Mouse (Mus musculus): ENCODE measurements around the gene Hand1. TPM values are rescaled to one million over a fixed set of nuclear protein-coding genes. Genes with fewer than 3 reads are reported as not detected.
"Not testable (repeated sequence)": the region's sequence is repeated elsewhere in the genome, so short reads cannot be mapped to it uniquely, and the experiment has no call there.

Hand1 gene
- not detected for total RNA-seq (2021)

DNA sequence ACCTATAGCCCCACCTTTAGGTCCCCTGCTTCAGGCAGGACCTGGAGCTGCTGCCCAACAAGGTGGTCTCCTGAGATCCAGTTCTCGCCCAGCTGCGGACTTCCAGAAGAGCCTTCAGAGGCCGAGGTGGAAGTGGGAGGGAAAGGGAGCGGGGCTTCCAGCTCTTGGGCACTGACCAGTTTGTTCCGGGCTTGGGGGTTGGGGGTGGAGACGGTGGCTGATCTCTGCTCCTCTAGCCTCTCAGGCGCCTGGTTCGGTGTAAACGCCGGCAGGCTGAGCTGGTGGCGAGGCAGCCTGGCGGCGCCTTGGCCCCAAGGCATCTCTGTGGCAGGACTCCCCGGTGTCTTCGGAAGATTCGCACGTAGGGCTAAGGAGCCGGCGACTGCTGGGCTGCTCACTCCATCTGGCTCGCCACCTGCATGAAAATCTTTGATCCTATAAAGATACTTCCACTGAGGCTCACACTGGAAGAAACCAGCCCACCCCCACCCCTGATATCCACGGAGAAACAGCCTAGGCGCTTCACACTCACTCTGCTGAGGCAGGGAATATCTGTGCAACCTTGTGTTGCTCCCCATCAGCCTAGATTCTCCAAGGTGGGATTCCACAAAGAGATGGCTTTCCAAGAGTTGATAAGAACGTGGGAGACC lies at the start of gene Hand1:
Gene Hand1, minus strand, starts transcription at position 267 of the 650 bp plus-strand sequence.
- intact Hi-C loops (cut with DNase I): no loop called here
- no peak for DNase-seq (ENCODE audit: low spot score in 2 of 2)

DNA sequence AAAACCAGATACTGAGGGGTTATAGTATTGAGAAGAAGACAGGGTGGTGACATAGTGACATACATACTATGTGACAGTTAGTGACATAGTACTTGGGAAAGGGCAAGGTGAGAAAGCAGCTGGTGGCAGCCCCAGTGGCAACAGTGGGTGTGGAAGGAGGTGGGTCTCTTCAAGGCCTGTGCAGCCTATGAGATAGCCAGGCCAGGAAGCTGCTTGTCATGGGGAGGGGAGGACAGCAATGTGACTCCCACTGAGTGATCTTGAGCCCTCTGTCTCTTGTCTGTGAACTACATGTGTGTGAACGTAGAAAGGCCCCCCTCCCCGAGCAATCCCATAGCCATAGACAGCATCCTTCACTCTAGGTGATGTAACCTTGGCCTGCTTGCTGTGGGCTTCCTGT lies 43.5 kb upstream of the Hand1 start:
- no peak for DNase-seq (ENCODE audit: low spot score in 2 of 2)
- intact Hi-C loops (cut with DNase I): no loop called here

DNA sequence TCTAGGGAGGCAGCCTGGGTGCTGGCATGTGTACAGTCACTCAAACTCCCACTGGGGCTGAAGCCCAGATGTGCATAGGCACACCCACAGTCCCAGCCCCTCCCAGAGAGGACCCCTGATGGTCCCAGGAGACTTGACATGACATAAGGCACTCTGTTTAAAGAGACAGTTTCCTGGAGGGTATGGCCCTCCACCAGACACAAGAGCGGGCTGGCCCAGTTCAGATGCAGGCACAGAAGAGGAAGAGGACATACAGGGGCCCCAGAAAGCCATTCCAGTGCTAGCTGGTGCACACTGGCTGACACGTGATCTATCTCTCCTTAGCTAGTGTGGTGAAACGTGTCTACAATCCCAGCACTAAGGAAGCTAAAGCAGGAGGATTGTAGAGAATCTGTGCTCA lies 40.4 kb upstream of the Hand1 start:
- no peak for DNase-seq (ENCODE audit: low spot score in 2 of 2)
- intact Hi-C loops (cut with DNase I): no loop called here

DNA sequence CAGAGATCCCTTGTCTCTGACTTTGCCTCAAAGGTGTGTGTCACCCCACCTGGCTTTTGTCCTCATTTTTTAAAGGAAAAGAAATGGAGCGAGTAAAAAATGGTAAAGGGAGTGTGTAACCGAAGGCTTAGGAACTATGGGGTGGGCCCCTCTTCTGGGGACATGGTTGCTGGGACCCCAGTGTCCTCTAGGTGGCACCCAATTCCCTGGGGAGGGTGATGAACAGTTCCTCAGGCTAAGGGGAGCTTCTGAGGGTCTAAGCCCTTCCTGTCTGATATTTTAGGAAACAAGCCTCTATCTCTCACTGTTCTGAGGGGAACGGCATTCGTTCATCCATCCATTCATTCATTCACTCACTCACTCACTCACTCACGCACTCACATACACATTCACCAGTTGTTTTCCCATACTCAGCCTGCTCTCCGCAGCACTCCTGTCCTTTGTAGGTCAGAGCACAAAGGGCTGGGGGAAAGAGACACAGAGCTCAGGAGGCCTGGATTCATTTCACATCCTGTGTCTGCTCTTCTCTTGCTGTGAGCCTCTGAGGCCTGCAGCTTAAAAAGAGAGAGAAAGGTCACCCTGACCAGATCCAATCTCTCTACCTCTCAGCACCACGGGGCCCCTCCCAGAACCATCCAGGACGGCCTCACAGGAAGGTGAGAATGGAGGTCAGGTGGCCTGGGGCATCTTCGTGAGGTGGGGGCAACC lies 36.3 kb upstream of the Hand1 start:
- no peak for DNase-seq (ENCODE audit: low spot score in 2 of 2)
- intact Hi-C loops (cut with DNase I): loop anchor here (5.0 kb wide), 1 partner anchor 63 kb away; no protein-coding TSS in a partner anchor

DNA sequence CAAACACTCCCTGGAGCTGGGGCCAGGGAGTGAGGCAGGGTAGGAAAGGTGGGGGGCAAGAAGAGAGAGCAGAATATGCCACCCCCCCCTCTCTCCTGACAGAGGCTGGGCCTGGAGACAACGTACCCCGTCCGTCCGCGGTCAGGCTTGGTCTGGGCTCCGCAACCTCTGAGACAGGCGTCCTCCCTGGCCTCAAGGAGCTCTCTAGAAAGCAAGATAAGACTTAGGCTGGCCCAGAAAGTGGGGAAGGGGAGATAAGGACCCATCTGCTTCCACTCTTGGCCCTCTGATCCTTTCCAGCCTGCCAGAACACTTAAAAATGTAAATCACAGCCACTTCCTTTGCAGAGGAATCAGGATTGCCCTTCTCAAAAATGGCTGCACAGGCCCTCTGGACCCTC lies 33.8 kb upstream of the Hand1 start:
- intact Hi-C loops (cut with DNase I): loop anchor here (5.0 kb wide), 1 partner anchor 66 kb away; no protein-coding TSS in a partner anchor
- no peak for DNase-seq (ENCODE audit: low spot score in 2 of 2)

DNA sequence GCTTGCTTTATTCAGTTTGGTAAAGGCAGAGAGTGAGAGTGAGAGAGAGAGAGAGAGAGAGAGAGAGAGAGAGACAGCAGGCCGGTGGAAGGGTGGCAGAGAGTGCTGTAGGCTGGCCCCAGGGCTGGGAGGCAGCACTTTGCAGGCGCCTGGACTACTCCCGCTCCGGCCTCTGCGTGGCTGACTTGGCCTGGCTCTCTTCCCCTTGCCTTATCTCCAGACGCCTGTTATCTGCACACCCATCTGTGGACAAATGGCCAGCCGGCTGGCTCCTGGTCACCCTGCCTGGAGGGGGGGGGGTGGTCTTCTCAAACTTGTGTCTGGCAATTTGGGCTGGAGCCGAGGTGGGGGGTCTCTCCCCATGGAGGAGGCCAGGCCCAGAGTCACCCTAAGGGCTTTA lies 32.0 kb upstream of the Hand1 start:
- no peak for DNase-seq (ENCODE audit: low spot score in 2 of 2)
- intact Hi-C loops (cut with DNase I): no loop called here

DNA sequence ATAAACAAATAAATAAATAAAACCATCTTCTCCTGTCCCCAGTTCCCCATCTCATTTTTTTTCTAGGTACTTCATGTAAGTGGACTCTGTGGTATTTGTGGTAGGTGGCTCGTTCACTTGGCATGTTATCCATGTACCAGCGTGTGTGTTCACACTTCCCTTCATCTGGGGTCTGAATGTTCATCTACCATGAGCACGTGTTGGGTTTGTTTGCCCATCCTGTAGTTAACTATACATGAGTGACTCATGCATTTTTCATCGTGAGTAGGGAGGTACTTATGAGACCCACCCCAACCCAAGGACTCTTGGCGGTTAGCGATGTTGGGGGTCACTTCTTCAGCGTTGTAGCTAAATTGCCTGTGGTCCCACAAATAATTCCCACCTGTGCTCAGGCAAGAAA lies 29.5 kb upstream of the Hand1 start:
- no peak for DNase-seq (ENCODE audit: low spot score in 2 of 2)
- intact Hi-C loops (cut with DNase I): no loop called here

DNA sequence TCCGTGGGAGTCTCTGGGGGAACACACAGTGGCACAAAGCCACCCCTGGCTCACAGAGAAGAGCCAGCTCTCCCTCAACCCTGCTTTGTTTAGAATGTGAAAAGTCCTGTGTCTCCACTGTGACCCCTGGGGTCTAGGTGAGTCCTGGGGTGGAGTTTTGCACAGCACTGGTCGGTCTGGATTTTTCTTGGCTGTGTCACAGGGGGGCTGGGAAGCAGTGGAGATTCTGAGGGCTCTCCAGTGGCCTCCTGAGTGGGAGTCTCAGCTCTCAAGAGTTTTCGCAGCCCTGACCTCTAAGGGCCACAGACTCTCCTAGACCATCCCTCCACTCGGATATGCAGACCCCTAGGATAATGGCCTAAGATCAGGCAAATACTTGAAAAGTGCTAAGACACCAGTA lies 25.1 kb upstream of the Hand1 start:
- intact Hi-C loops (cut with DNase I): no loop called here
- no peak for DNase-seq (ENCODE audit: low spot score in 2 of 2)

DNA sequence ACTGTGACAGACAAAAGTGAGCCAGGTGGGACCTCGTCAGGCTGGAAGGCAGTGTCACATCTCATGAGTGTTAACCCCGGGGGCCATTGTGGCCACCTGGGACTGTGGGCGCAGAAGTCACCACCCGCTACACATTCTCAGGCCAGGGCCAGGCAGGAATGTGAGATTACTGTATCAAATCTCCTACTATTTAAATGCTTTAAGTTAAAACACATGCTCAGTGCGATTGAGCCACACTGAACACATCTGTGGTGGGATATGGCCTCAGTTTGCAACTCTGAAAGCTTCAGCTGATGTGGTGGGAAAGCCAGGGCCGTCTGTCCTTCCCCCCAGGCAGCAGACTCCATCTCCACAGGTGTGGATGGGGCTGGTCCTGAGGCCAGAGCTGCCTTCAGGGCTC lies 21.0 kb upstream of the Hand1 start:
- intact Hi-C loops (cut with DNase I): no loop called here
- no peak for DNase-seq (ENCODE audit: low spot score in 2 of 2)

DNA sequence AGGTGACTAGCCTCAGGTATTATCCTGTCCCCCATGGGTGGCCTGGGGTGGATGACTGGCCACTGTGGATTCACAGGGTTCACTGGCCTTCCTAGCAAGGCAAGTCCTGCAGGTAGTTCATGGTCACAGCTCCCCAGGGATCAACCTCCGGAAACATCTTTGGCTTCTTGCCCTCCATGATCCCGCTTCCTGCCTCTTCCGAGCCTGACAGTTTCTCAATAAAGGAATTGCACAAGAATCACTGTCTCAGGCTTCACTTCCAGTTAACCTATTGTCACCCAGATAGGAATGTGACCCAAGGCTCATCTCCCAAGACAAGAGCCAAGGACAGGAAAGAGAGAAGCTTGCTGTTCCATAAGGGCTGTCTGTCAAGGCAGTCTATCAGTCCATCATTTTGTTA lies 18.3 kb upstream of the Hand1 start:
- intact Hi-C loops (cut with DNase I): no loop called here
- no peak for DNase-seq (ENCODE audit: low spot score in 2 of 2)

DNA sequence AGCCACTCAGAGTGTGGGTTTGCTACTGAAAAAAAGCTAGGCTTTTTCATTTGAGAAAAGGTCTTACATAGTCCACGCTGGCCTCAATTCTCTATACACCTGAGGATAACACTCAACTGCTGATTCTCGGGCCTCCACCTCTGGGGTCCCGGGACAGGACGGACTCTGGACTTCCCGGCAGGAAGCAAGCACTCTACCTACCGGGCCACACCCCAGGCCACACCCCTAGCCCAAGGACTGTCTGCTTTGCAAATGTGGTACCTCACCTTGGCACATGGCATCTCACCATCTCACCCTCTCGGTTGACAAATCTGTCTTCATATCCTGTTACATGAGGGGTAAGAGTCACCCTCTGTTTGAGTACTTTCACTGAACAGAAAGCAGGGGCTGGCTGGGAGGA lies 17.7 kb upstream of the Hand1 start:
- intact Hi-C loops (cut with DNase I): no loop called here
- no peak for DNase-seq (ENCODE audit: low spot score in 2 of 2)

DNA sequence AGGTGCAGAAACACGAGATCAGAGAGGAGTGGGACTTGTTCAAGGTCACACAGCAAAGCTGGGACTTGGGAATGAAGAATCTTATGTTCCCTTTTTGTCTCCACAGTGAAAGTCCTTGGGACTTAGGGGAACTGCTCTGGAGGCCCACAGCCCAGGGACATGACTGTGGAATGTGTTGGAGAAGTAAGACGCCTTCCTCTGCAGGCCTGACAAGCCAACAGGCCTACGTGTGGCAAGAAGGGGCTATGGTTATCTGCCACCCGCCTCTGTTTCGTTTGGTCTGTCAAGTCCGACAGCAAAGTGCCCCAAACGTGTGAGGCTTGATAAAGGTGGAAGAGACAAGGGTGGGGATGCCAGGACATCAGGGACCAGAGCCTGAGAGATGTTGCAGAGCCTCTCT lies 14.8 kb upstream of the Hand1 start:
- no peak for DNase-seq (ENCODE audit: low spot score in 2 of 2)
- intact Hi-C loops (cut with DNase I): no loop called here

DNA sequence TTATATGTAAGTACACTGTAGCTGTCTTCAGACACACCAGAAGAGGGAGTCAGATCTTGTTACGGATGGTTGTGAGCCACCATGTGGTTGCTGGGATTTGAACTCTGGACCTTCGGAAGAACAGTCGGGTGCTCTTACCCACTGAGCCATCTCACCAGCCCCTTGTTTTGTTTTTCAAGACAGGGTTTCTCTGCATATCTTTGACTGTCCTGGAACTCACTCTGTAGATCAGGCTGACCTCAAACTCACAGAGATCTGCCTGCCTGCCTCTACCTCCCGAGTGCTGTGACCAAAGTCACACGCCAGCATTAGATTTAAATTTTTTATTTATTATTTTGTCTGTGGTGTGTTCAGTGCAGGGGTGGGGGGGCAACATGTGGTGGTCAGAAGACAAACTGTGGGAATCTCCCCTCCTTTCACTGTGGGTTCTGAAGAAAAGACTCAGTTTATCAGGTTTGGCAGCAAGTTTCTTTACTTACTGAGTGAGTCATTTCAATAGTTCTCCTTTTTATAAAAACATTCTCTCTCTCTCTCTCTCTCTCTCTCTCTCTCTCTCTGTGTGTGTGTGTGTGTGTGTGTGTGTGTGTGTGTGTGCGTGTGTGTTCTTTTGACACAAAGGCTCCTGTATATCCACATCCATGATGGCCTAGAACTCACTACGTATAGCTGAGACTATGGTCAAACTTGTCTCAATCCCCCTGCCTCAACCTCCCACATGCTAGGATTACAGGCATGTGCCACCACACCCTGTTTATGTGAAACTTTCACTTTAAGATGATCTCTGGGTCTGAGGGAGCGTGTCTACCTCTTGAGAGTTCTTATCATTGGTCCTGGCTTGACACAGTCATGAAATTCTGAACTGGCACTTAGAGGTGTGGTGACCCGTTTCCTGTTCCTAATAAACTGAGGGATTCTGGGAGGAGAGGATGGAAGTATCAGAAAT lies 14.1 kb upstream of the Hand1 start:
- intact Hi-C loops (cut with DNase I); DNase-seq (ENCODE audit: low spot score in 2 of 2): not testable (repeated sequence)

DNA sequence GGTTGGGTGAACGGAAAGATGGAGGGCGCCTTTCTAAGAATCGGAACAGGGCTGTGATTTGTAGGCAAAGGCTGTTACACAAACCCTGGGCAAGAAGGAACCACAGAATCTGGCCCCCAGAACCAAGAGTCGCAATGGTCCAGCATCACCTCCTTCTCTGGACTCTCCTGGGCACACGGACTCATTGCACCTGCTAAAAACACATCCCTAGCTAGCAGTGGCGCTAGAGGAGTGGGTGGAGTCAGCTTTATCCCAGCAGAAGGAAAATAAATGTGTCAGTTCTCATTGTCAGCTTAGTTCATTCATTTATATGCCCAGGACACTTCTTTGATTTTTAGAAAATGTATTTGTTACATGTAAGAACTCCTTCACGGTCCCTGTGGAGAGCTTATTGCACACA lies 8.8 kb upstream of the Hand1 start:
- intact Hi-C loops (cut with DNase I): no loop called here
- DNase-seq (ENCODE audit: low spot score in 2 of 2): no peak

DNA sequence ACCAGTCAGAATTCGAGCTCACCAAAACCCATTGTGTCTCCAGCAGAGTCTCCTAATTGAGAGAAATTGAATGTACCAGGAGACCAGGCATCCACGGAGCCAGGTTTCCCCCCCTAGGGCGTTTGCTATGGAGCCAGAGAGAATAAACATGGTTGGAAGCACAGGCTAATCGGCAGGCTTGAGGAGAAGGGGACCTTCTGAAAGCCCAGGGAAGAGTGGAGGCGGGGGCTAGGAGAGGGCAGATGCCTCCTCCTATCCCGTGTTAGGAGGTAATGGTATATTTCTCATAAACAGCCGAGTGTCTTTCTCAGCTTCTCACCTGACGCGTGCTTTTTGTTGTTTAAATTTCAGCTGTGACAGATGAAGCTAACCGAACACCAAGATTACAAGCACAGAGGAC lies 8.4 kb upstream of the Hand1 start:
- intact Hi-C loops (cut with DNase I): no loop called here
- no peak for DNase-seq (ENCODE audit: low spot score in 2 of 2)

DNA sequence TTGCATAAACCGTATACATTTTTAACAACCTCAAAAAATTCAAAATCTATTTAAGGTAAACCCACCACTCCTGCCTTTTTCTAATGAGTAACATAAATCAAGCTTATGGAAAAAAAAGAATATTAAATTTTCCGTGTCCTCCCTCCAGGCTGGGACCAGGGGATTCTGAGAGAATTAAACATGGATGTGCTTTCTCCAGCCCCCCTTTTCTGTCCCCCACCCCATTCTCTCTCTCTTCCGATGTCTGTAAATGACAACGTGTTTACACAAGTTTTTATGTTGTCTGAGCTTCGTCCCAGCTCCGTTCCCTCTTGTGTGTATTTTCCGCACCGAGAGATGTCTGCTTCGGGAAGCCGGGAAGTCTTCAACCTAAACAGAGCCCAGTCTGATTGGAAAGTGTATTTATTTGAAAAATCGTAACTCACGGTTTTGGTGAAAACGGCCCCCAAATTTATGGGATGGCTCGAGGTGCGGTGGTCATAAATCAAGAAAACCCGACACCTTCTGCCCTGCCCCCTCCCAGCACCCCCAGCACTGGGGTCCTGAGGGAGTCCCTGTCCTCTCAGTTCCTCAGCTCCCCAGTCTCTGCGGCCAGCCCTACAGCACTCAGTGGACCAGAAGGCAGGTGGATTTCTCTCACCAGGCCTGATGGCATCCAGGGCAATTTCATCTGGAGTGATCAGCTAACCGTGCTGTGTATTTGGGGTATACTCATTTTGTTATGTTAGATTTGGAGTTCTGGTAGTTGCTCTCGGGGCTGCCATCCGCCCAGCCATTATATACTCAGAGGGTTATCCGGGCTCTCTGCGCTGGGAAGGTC lies 5.5 kb upstream of the Hand1 start:
- no peak for DNase-seq (ENCODE audit: low spot score in 2 of 2)
- intact Hi-C loops (cut with DNase I): no loop called here

DNA sequence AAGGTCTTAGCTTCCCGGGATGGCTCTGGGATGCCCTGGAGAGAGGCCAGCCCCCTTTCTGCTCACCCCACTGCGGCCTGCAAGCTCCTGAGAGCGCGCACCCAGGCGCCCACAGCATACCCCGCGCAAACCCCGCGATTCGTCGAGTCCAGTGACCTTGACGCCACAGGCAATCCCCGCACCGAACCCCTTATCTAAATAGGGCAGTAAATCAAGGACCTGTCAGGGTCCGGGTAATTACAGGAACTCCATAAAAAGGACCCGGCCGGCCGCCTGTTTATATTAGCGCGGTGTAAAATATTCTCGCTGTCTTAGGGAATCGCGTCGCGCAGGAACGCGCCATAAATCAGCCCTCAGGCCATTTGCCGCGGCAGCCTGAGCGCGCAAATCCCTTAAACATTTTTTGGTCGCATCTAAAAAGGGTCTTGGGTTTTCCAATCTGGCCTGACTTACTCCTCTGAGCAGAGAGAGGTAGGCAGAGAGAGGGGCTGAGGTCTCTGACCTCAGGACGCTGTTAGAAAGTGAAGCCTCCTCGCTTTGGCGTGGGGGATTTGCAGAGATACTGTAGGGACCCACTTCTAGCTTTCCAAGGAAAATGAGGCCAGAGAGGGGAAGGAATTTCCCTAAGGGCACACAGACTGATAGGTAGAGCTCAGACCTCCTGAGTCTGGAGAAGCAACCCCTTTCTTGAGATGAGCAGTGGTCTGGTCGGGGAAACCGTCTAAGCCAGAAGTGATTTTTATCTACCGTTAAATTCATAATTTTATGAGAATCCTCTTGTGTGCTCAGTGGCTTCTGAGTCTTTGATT lies 4.5 kb upstream of the Hand1 start:
- no peak for DNase-seq (ENCODE audit: low spot score in 2 of 2)
- intact Hi-C loops (cut with DNase I): no loop called here

DNA sequence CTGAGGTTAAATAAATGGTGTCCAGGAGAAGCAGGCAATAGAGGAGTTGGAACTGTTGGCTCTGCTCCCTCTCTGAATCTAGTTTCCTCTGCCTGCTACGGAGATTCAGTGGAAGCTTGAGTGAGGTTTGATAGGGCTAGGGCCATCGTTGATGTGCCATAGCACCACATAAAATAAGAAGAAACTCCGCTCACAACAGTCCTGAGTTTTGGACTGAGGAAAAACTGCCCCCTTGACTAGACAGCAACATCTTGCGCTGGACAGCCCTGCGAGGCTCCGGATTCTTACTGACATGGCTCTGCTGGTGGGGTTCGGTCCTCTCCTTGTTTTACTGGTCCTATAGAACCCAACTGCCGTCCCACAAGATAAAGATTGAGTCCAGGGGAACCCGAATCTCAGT lies 3.8 kb upstream of the Hand1 start:
- no peak for DNase-seq (ENCODE audit: low spot score in 2 of 2)
- intact Hi-C loops (cut with DNase I): no loop called here

DNA sequence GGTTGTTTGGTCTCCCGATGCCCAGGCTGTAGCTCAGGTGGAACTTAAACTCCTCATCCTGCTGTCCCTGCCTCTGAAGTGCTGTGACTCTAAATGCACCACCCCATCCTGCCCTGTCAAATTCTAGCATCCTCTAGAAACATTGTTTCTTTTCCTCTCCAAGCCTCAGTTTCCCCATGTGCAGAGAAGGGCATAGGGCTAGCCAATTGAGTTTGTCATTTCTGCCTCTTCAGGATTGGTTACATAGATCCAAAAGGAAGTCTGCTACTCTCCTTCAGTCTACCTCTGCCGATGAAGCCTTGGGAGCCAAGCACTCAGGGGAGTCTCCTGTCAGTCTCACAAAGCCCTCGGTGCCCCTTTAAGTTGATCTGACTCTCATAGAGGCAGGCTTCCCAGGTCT lies 3.3 kb upstream of the Hand1 start:
- DNase-seq (ENCODE audit: low spot score in 2 of 2): no peak
- intact Hi-C loops (cut with DNase I): no loop called here
